Mouse (Mus musculus) adrenal gland, postnatal 4 days (tissue): ENCODE measurements around the gene Prtg. TPM values are rescaled to one million over a fixed set of nuclear protein-coding genes. Genes with fewer than 3 reads are reported as not detected.

Experiments used
- DNase-seq, 2 experiments: peaks; one replicate each; pipeline ENCODE4 v3.0.0; 2021 to 2022; ENCODE audit warnings: low spot score in 2 of 2, mixed read lengths in 2 of 2
- total RNA-seq, 2 experiments: library from RNA; stranded (reverse); gene quantifications; 2 replicates each; pipeline ENCODE4 v1.2.3; 2021

Gene Prtg
- total RNA-seq, 2 experiments from 2014 or later: 1.5 to 2.0 TPM

DNA sequence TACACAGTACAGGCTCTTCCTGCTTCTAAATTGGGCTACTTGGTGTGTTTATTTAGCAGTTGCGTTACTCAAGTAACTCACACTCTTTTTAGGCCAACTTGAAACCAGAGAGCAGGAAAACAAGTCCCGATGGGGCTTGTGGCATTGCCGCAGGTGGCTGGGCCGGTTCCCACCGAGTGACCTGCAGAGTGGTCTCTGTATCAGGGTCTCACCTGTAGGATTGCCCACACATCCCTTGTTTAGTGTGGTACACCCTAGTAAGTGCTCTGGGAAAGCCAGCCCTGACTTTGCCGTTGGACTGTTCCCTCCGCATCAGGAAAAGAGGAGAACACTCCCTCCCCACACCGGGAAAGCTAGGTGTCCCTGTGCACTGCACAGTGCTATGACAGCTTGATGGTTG is 95.4 kb downstream of the Prtg start:
- no peak for DNase-seq

DNA sequence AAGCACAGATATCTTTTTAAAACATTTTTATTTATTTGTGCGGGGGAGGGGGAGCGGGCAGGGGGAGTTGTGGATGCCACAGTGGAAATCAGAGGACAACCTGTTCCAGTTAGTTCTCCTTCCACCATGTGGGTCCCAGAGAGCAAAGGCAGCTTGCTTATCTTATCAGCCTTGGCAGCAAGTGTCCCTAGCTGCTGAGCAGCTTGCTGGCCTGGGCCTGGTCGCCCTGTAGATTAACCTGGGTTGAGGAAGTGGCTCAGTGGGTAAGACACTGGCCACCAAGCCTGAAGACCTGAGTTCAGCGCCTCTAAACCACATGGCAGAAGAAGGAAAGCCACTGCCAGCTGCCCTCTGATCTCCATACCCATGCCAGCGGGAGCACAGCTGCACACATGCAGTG is 95.9 kb downstream of the Prtg start:
- DNase-seq: no peak

DNA sequence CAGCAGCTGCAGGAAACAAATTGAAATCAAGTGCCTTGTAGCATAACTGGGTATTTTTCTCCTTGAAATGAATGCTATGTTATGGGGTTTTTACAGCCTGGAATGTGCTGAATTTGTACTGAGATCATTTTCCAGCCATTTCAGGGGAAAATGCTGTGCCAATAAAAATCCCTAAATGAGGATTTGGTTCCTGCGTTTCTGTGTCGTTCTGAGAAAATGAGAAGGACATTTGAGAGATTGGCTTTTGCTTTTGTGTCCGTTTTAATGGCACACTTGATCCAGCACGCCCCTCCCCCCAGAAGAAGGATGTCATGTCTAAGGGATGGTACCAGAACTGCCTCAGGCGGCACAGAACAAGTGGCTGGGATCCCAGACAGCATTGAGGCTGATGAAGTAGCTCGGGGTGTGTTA is 100.0 kb downstream of the Prtg start:
- no peak for DNase-seq

DNA sequence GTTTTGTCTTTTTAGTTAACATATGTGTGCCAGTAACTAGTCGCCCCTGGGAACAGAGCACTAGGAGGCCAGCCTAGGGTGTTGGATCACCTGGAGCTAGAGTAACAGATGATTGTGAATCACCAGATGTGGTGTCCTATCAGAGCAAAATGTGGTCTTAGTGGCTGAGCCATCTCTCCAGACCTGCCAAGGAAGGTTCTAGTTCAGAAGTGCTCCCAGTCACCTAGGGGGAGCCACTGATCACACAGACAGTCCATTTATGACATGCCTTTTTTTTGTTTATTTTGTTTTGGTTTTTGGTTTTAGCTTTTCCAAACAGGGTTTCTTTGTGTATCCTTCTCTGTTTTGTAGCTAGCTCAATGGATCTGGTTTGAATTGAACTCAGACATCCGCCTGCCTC is 104.7 kb downstream of the Prtg start:
- DNase-seq: no peak

DNA sequence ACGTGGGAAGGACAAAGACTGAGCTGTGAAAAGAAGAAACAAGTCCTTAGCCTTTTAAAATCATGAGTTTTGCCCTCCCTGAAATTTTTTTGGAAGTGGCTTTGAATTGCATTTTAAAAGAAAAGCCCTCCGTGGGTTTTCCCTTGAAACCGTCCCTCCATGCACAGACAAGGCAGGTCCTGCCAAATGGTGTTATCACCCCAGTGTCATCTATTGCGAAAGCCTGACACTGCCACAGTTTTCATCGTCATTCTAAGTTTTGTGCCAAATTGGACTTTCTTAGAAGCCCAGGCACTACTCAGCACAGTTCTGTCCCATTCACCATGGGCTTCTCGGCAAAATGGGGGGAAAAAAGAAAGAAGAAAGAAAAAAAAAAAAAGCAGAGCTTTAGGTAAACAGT is 106.9 kb downstream of the Prtg start:
- DNase-seq: no peak

DNA sequence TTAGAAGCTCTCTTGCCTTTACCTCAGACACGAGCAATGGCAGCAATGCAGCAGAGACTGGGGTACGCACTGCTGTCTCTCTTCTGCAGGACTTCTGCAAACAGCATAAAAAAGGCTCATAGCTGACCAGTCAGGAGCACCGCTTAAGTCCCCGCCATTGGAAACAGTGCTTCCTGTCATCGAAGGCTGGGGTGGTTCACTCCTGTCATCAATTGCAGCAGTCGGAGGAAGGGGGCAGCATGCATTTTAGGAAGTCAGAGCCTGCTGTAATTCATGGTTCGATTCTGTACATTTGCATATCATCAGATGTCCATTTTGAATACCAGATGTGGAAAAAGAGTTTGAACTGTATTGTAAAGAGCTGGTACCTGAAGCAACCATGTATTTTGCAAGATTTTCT is 109.1 kb downstream of the Prtg start:
- no peak for DNase-seq

DNA sequence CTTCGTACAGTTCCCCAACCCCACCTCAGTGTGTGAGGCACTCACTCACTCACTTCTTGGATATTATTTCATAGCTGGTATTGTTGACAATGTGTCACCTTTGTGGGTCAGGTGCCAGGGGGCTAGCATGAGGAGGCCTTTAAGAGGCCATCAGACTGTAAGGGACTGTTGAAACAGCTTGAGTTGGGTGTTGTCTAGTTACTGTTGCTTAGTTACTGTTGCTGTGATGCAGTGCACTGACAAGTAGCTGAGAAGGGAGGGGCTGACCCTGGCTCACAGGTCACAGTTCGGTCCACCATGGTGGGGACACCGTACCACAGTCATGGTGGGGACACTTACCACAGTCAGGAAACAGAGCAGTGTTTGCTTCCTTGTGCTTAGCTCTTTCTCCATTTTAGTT is 116.4 kb downstream of the Prtg start:
- DNase-seq: no peak

DNA sequence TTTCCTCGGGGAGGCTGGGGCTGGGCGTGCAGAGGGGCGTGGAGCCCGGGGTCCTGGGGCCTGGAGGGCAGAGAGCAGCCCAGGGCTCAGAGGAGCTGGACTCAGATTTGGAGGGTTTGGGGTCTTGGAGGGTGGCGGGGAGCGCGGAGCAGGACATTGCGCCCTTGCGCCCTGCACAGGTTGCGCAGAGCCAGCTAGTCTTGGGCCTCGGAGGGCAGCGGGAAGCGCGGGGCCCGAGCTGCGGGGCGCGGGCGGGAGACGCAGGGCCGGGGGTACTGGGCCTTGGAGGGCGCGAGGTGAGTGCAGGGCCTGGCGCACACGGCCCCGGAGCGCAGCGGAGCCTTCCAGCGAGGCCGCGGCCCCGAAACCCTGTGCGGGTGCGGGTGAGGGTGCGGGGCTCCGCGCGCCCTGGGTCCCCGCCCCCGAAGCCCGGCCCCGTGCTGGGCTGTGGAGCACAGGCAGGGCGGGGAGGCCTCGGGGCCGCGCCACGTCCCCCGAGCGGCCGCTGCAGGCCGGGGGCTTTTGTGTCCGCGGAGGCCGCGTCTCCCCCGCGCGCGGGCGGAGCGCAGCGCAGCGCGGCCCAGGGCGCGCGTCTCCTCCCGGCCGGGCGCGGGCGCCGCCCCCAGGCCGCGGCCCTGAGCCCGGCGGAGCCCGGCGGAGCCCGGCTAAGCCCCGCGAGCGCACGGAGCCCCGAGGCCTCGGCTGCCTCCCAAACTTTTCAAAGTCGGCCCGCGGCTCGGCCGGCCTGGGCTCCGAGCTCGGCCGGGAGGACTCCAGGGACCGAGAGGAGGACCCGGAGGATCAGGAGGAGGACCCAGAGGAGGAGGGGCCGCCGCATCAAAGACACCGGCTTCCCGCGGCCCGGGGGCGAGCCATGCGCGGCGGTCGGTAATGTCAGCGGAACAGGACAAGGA is 118.6 kb downstream of the Prtg start, which contains the start of gene Pygo1:
Gene Pygo1, plus strand, starts transcription at position 625 of the 914 bp plus-strand sequence.
- DNase-seq: peak; percentile 22 to 38

DNA sequence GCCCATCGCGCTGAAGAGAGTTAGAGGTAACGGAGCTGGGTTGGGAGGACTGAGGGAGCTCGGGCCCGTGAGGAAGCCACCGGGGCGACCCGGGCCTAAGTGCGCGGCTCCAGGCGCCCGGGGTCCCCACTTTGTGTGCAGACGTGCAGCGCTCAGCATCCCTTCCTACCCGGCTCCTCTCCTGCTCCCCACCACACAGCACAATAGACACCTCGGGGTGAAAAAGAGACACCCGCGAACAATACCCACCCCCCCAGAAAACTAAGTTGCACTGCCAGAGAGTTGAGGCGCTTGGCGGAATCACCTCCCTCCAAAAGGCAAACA is 119.2 kb downstream of the Prtg start:
- no peak for DNase-seq

DNA sequence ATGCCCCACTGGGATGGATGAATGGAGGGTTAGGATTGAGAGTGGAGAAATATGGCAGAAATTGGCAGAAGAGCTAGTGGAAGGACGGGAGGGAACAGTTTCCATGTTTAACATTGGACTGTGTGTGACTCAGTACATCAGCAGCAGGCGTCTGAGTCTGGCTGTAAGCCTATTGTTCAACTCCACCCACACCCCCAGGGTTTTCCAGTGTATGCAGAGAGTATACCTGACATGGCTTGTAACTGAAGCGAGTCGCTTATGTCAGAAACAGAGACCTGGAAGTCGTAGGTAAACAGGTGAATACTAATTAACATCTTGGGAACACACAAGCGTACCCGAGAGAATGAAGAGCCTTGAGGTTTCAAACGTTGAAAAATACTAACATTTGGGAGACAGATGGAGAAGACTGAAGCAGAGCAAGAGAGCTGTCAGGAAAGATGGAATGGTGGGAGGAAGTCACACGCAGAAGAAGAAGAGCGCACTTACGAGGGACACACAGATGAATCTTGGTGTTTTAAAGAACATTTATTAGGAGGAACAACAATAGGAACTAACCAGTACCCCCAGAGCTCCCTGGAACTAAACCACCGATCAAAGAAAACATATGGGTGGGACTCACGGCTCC is 124.6 kb downstream of the Prtg start:
- DNase-seq: no peak

DNA sequence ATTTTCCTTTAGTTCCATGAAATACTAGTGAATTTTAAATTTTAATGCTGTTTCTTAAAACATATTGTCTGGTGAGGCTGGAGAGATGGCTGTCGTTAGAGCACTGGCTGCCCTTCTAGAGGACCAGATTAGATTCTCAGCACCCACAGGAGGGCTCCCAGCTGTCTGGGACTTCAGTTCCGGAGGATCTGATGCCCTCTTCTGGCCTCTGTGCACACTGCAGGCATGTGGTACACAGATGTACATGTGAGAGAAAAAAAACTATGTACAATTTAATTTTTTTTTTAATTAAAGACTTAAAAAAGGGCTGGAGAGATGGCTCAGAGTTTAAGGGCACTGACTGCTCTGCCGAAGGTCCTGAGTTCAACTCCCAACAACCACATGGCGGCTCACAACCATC is 128.6 kb downstream of the Prtg start:
- DNase-seq: no peak

DNA sequence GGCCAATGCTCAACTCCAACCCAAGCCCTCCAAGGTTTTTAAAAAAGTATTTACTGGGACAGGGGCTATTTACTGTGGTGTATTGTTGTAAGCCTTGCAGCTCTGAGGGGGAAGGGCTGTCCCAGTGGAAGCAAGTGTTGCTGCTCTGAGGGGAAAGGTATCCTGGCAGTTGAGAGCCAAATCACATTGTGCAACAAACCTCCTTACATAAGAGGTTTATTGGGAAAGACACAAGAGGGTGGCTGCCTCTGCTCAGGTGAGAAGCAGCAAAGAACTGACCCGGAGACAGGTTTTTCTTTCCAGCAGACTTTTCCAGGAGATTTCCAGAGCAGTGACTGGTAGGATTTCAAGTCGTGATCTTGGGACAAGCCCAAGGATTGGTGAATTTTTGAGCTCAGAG is 129.6 kb downstream of the Prtg start:
- DNase-seq: no peak

DNA sequence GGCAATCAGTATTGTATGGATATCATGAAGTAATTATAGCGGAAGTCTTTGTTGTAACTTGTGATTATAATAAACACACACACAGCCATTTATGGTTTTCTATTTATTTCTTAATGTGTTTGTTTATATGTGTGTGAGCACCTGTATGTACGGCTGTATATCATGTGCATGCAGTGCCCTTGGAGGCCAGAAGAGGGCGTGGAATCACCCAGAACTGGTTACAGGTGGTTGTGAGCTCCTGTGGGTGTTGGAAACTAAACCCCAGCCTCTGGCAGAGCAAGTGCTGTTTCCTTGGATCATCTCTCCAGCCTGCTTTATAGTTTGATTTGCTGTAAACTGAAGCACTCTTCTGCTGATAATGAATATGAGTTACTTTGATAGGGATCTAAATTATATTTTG is 136.8 kb downstream of the Prtg start:
- no peak for DNase-seq

DNA sequence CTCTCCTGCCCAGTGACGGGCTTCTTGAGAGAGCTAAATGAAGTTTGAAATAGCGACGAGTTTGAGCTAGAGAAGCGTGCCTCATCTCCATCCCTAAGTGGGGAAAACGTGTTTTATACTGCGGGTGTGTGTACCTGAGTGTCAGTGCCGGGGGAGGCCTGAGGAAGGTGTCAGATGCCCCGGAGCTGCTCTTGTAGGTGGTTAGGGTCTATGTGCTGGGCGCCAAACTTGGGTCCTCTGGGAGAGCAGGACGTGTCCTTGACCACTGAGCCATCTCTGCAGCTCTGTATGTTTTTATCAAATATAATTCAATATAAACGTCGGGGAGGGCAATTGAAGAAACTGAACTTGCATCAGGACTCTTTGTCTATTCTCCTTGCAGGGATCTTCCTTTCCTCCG is 137.6 kb downstream of the Prtg start:
- no peak for DNase-seq

DNA sequence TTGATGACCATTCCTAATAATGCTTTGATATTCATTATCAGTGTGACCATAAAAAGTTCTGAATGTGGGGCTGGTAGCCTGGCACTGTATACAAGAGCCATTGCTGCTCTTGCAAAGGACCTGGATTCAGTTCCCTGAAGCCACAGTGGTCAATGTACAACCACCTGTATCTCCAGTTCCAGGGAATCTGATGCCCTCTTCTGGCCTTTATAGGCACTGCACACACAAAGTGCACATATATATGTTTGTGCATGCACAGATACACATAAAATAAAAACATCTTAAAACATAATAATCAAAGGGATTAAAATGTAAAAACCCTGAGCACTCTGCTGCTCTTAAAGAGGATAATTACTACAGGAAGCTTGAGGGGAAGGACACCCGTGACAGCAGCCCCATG is 140.3 kb downstream of the Prtg start:
- DNase-seq: no peak

DNA sequence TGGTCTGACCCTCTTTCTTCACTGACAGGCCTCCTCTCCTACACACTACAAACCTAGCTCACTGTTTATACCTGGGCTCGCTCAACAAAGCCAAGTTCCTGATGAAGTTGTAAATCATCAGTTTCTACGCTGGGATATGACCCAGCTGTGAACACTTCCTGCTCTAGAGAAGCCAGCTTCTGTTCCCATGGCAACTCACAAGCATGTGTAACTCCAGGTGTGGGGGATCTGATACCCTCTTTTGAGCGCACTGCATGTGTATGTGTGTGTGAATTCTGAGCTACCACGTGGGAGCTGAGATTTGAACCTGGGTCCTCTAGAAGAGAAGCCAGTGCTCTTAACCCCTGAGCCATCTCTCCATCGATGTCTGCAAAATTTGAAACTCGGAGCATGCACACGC is 142.9 kb downstream of the Prtg start:
- no peak for DNase-seq

DNA sequence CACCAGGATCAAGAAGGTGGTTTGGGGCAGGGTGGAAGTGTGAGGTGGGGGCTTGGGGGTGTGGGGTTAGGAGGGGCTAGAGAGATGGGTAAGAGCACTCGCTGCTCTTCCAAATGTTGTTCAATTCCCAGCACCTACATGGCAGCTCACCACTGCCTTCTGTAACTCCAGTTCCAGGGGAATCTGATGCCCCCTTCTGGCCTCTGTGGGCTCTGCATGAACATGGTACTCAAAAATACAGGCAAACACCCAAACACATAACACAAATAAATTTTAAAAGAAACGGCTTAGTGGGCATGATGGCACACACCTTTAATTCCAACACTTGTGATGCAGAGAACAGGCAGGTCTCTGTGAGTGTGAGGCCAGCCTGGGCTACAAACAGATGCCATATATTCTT is 148.1 kb downstream of the Prtg start:
- no peak for DNase-seq

DNA sequence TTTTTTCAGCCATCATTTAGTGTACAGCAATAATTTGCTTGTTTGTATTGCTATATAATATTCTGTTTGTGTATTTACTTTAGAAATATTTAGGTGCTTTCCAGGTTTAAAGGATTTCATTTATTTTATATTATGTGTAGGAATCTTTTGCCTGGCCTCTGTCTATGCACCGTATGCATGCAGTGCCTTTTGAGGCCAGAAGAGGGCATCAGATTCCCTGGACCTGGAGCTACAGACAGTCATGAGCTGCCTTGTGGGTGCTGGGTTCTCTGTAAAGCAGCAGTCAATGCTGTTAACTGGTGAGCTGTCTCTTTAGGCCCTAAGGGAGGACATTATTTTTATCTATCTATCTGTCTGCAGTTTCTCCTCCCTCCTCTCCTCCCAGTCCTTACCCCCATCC is 148.9 kb downstream of the Prtg start:
- DNase-seq: no peak

DNA sequence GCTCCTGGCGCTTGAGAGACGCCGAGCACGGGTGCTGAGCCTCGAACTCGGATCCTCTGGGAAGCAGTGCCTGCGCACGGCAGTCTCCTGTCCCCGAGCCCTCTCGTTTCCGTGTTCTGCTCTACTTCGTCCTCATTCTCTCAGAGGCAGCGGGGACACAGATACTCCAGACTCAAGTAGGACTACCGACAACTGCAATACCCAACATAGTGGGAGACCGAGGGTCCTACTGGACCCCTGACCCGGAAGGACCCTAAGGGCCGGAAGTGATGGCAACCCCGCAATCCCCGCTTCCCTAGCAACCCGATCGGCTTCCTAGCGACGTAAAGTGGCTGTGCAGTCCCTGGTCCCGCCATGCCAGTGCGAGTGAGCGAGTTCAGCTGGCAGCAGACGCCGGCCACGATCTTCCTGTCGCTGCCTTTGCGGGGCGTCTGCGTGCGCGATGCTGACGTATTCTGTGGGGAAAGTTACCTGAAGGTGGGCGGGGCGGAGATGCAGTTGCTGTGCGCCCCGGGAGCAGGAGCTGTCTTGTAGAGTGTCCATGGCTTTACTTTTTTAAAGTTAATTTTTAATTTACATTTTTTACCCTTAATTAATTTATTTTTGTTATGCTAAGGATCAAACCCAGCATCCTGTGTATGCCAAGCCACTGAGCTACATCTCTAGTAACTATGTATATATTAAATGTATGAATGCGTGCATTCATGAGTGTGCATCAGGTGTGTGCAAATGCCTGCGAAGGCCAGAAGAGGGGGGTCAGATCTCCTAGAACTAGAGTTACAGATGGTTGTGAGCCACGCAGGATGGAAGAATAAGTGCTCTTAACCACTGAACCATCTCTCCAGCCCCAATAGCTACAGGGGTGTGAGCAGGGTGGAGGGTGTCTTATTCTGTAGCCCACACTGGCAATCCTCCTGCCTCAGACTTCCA is 152.1 kb downstream of the Prtg start, which contains the start of the genes Dyx1c1 and Gm44503:
Gene Dyx1c1, plus strand, starts transcription at position 265 of the 930 bp plus-strand sequence.
Gene Gm44503, plus strand, starts transcription at position 332 of the 930 bp plus-strand sequence.
- DNase-seq: peak; percentile 55 to 57

DNA sequence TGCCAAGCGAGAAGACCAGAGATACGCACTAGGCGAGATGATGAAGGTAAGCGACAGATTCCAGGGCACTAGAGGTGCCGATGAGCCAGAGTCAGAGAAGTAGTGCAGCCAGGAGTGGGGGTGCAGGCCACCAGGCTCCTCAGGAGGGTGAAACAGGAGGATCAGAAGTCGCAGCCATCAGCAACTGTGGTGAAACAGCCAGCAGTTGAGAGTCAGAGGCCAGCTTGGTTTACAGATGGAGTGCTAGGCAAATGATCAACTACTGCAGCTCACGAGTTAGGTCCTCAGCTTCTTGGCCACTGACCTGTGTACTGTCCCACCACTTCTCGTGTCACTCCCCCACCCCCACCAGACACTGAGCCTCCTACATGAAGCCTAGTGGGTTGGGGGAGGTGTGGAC is 154.7 kb downstream of the Prtg start:
- no peak for DNase-seq

DNA sequence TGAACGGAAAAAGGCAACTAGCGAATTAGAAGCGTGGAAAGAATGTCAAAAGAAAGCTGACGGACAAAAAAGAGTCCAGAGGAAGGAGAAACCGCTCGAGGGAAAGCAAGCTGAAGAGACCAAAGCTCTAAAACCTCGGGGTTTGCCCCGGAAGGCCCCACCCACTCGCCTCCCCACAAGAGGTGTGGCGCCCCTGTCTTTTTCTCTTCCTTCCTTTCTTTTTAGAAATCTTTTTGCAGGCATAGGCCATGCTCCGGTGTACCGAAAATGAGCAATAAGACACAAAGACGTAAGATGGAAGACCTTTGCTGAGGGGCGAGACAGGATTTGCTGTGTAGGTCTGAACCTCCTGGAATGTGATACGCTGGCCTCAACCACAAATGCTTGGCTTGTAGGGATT is 155.3 kb downstream of the Prtg start:
- DNase-seq: no peak
